Mouse (Mus musculus) forebrain, embryonic 14.5 days (tissue): ENCODE measurements around the gene Stk4. TPM values are rescaled to one million over a fixed set of nuclear protein-coding genes. Genes with fewer than 3 reads are reported as not detected.

ENCODE experiments used
- ATAC-seq: fragments of 200-750 bp; cut with Nextera tagmentation; 2 replicates; pipeline ENCODE4 v1.8.0; 2017; ENCODE audit warnings: mild to moderate bottlenecking, moderate library complexity
- DNase-seq: peaks from one replicate; pipeline ENCODE4 v3.0.0-alpha.2; 2015; ENCODE audit warnings: low spot score
- H3K27ac ChIP-seq: fragments of 300-500 bp; sonication (generic); 2 replicates; pipeline ENCODE4 v1.5.1; 2014; ENCODE audit warnings: low read depth, mild to moderate bottlenecking, control low read depth, low read length, moderate library complexity
- H3K27me3 ChIP-seq: fragments of 300-500 bp; sonication (generic); replicated peaks from 2 replicates; pipeline ENCODE4 v1.6.1; 2014; ENCODE audit warnings: low read length, control low read depth, mixed read lengths; ENCODE audit not compliant: control insufficient read depth, insufficient read depth
- H3K36me3 ChIP-seq: fragments of 300-500 bp; sonication (generic); 2 replicates; pipeline ENCODE4 v1.6.1; 2014; ENCODE audit warnings: low read length, control low read depth; ENCODE audit not compliant: control insufficient read depth, insufficient read depth
- H3K4me1 ChIP-seq: fragments of 300-500 bp; sonication (generic); 2 replicates; pipeline ENCODE4 v1.6.1; 2014; ENCODE audit warnings: antibody characterized with exemption, low read length, control low read depth; ENCODE audit not compliant: control insufficient read depth, insufficient read depth
- H3K4me2 ChIP-seq: fragments of 300-500 bp; sonication (generic); 2 replicates; pipeline ENCODE4 v1.6.1; 2014; ENCODE audit warnings: mild to moderate bottlenecking, control low read depth, low read length
- H3K4me3 ChIP-seq: fragments of 300-500 bp; sonication (generic); 2 replicates; pipeline ENCODE4 v1.5.1; 2014; ENCODE audit warnings: low read depth, low read length, control low read depth
- H3K9ac ChIP-seq: fragments of 300-500 bp; sonication (generic); 2 replicates; pipeline ENCODE4 v1.6.1; 2014; ENCODE audit warnings: mild to moderate bottlenecking, low read length, control low read depth, moderate library complexity
- H3K9me3 ChIP-seq: fragments of 300-500 bp; sonication (generic); replicated peaks from 2 replicates; pipeline ENCODE4 v1.6.1; 2016; ENCODE audit warnings: low read length, control low read depth, mixed read lengths; ENCODE audit not compliant: control insufficient read depth
- WGBS: fragments of 180-500 bp; shearing (Covaris S2); extraction: QIAGEN DNeasy Blood & Tissue Kit; methylation state at CpG from one replicate; pipeline ENCODE4 v1.1.7; 2014; 5-methylcytosine and 5-hydroxymethylcytosine counted together
- polyA plus RNA-seq: library from polyadenylated mRNA; unstranded; fragments of >200 nt; fragmentation: Nextera tagmentation; extraction: Ambion mirVana; gene quantifications from 2 replicates; pipeline ENCODE4 v1.2.1, GENCODE M21; 2014

The Stk4 gene
- polyA plus RNA-seq, 1 experiment from 2014 or later: 36.2 TPM

DNA sequence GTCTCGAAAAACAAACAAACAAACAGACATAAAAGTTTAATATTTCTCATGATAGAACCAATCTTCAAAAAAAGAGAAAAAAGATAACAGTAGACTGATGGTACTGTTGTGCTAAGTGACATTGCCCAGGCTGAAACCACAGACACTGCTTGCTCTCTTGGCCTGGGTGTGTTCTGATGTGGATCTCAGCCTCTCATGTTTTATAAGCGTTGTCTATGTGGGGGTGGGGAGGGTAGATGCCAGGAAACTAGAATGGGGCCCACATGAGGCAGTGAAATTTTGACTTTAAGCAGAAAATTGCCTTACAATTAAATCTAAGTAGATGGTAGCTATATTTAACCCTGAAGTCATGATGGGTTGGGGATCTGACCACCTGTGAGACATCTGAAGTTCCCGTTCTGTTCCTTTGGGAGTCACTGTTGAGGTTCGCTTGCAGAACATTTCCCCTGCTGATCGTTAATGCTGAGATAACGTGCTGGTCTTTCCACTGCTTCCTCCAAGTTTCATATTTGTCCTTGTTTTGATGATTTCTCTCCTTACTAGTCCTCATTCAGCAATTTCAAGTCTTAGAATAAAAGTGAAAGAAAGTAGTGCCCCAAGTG lies 17.4 kb downstream of the Stk4 start:
- H3K4me1 ChIP-seq: no peaks in the 10 kb centered on the region
- no peak overlapping the region for H3K4me2 ChIP-seq
- H3K27me3 ChIP-seq: no peaks in the 10 kb centered on the region
- no peak for ATAC-seq
- no peak for DNase-seq
- WGBS: 92% methylated on average over 6 of the region's 6 CpGs
- H3K9me3 ChIP-seq: no peaks in the 10 kb centered on the region
- H3K9ac ChIP-seq: no peak overlapping the region
- H3K4me3 ChIP-seq: no peak overlapping the region
- peaks cover 76% of the 10 kb centered on the region for H3K36me3 ChIP-seq
- H3K27ac ChIP-seq: no peak overlapping the region

DNA sequence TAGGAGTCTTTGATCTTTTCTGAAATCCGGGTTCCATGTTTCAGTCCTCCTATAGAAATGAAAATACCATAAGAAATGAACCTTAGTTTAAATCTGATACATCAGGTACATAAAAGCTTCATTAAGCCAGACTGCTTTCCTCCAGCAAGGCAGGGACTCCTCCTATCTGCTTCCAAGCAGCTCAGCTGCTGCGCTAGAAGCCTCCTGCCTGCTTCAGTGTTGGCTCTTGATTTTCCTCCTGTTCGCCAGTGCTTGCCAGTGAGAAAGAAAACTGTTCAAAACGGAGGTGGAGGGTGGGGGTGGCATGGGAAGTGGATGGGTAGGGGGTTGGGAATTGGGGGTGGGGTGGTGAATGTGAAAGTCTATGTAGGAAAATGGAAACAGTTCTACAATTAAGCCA lies 19.4 kb downstream of the Stk4 start:
- ATAC-seq (no peak), DNase-seq (no peak)
- Histone ChIP-seq H3K36me3 (peaks cover 56% of the 10 kb centered on the region), H3K4me3 (no peak overlapping the region), H3K4me1 (no peaks in the 10 kb centered on the region), H3K27ac (no peak overlapping the region), H3K27me3 (no peaks in the 10 kb centered on the region), H3K9ac (no peak overlapping the region), H3K4me2 (no peak overlapping the region), H3K9me3 (no peaks in the 10 kb centered on the region)
- WGBS: 80% methylated on average over 4 of the region's 4 CpGs

DNA sequence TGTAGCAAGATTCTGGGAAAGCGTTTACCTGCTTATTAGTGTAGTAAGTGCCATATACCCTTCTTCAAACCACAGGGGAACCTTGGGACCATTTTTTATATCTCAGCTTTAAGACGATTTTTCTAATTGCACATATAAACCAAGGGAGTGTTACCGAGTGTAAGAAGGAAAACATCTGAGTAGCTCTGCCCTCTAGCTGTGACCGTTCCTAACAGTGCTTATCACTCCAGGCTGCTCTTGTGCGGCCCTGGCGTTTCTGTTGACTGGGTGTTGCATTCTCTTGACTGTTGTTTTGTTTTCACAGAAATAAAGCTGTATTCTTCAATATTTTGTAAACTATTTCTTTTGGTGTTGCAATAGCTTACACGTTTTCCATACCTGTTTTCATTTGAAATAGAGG lies 24.0 kb downstream of the Stk4 start:
- H3K27me3 ChIP-seq: no peaks in the 10 kb centered on the region
- no peaks in the 10 kb centered on the region for H3K9me3 ChIP-seq
- no peaks in the 10 kb centered on the region for H3K4me1 ChIP-seq
- no peak overlapping the region for H3K4me3 ChIP-seq
- H3K36me3 ChIP-seq: peaks cover 41% of the 10 kb centered on the region
- H3K9ac ChIP-seq: no peak overlapping the region
- no peak for ATAC-seq
- no peak overlapping the region for H3K4me2 ChIP-seq
- no peak overlapping the region for H3K27ac ChIP-seq
- no peak for DNase-seq
- 82% methylated on average over 7 of the region's 7 CpGs for WGBS

DNA sequence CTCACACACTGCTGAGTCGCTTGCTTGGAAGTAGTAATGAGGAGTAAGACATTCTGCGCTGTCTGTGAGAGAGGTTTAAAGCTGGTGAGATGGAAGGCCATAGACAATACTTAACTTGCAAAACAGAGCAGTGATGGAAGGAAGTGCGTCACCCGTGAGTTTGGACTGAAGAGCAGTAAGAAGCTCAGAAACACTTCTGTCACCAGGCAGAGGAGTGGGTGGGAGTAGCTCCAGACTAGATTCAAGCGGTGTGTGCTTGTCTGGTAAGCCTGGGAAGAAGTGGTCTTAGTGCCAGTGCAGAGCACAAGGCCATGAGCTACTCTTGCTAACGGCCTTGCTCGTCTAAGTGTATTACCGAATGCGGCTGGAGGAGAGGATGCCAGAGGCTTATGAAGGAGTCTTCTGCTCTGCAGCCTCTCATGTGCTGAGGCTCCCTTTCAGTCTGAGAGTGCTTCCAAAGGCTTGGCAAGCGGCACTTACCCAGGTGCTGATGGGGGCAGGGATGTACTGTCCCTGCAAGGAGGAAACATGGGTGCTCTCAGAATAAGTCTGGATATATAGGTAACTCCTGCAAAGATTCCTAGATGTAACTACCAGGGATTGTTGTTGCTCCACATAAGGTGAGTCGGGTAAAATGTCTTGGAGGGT lies 28.6 kb downstream of the Stk4 start:
- DNase-seq: no peak
- ATAC-seq: no peak
- Histone ChIP-seq H3K36me3 (peaks cover 55% of the 10 kb centered on the region), H3K4me3 (no peak overlapping the region), H3K4me2 (no peak overlapping the region), H3K9me3 (no peaks in the 10 kb centered on the region), H3K9ac (no peak overlapping the region), H3K4me1 (no peaks in the 10 kb centered on the region), H3K27ac (no peak overlapping the region), H3K27me3 (no peaks in the 10 kb centered on the region)
- WGBS: 94% methylated on average over 11 of the region's 11 CpGs

DNA sequence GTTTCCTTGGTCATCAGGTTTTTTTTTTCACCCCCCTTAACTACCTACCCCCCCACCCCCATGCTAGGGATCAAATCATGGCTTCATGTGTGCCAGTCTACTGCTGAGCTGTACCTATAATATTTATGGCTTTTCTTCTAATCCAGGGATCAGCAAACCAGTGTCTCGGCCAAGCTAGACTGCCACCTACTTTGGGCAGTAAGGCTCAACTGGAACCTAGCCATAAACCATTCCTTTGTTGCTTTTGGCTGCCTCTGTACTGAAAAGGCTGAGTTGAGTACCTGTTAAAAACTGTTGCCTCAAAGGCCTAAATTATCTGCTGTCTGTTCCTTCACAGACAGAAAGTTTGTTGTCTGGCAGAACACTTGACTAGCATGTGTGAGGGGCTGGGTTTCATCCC lies 31.8 kb downstream of the Stk4 start:
- 86% methylated on average over 1 of the region's 1 CpGs for WGBS
- no peaks in the 10 kb centered on the region for H3K9me3 ChIP-seq
- no peak overlapping the region for H3K9ac ChIP-seq
- H3K27ac ChIP-seq: no peak overlapping the region
- H3K27me3 ChIP-seq: no peaks in the 10 kb centered on the region
- H3K4me3 ChIP-seq: no peak overlapping the region
- peaks cover 55% of the 10 kb centered on the region for H3K36me3 ChIP-seq
- no peak for DNase-seq
- H3K4me1 ChIP-seq: no peaks in the 10 kb centered on the region
- no peak overlapping the region for H3K4me2 ChIP-seq
- ATAC-seq: no peak

DNA sequence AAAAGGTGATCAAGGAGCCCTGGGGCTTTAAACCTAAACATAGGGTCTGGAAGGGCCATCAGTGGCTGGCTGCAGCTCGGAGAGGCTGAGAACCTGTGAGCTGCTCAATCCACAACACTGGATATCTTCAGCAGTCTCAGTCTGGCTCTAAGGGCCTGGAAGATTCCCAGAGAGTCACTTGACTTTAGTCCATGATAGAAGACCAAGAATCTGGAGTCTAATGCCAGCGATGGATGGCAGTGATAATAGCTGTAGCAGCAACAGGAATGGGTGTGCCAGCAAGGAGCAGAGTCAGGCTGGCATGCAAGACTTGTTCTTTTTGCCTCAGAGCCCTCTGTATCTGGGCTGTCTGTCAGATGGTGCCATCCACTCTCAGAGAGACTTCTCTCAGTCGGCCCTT lies 32.2 kb downstream of the Stk4 start:
- no peak for ATAC-seq
- WGBS: 80% methylated on average over 3 of the region's 3 CpGs
- DNase-seq: no peak
- H3K9me3 ChIP-seq: no peaks in the 10 kb centered on the region
- H3K27ac ChIP-seq: no peak overlapping the region
- H3K4me3 ChIP-seq: no peak overlapping the region
- H3K27me3 ChIP-seq: no peaks in the 10 kb centered on the region
- H3K36me3 ChIP-seq: peaks cover 57% of the 10 kb centered on the region
- no peak overlapping the region for H3K4me2 ChIP-seq
- no peak overlapping the region for H3K9ac ChIP-seq
- no peaks in the 10 kb centered on the region for H3K4me1 ChIP-seq

DNA sequence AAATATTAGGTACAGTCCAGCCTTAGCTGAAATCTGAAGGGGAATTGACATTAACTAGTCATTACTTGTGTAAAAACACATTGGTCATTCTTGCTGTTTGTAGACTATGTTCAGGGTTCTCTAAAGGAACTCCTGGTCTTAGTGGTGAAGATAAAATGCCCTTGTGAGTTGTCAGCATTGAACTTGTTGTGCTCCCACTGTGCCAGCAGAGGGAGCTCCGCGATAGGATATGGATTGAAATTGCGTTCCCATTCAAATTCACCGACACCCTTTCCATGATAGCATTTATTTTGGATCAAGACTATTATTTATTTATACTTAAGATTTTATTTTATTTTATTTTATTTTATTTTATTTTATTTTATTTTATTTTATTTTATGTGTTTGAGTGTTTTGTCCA lies 33.4 kb downstream of the Stk4 start:
- ATAC-seq (no peak), DNase-seq (peak; percentile 75)
- H3K9me3 ChIP-seq: no peaks in the 10 kb centered on the region
- H3K9ac ChIP-seq: no peak overlapping the region
- no peak overlapping the region for H3K4me2 ChIP-seq
- 22% methylated on average over 4 of the region's 4 CpGs for WGBS
- no peak overlapping the region for H3K27ac ChIP-seq
- H3K4me1 ChIP-seq: no peaks in the 10 kb centered on the region
- no peaks in the 10 kb centered on the region for H3K27me3 ChIP-seq
- no peak overlapping the region for H3K4me3 ChIP-seq
- peaks cover 53% of the 10 kb centered on the region for H3K36me3 ChIP-seq

DNA sequence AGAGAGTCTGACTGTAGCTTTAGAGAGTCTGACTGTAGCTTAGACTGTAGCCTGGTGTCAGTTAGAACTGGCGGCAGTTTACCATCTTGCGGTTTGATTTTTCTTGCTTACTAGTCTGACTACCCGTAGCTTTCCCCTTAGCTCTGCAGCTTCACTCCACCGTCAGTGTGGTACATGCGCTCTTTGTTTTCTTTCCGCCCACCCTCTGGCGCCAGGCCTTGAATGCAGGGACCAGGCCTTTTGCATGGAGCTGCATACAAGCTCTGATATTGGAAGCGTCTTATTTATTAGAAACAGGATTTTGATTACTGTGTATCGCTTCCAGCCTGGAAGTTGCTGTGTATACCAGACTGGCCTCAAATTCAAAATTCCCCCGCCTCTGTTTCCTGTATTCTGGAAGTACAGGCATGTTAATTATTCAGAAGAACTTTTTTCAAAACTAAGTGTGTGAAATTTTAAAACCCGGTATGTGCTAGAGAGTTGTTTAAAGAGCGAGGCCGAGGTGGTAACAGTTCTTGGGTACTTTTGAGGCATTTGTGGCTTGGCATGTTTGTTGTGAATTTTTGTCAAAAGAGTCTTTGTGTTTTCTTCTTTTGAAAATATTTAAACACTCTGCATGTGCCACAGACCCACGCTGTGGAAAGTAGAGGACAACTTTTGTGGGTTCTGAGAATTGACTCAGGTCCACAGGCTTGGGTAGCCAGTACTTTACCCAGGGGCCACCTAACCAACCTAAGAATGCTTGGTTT lies 36.3 kb downstream of the Stk4 start:
- H3K27ac ChIP-seq: no peak overlapping the region
- WGBS: 81% methylated on average over 14 of the region's 14 CpGs
- no peak overlapping the region for H3K9ac ChIP-seq
- H3K4me3 ChIP-seq: no peak overlapping the region
- no peak for ATAC-seq
- H3K36me3 ChIP-seq: peaks cover 29% of the 10 kb centered on the region
- H3K27me3 ChIP-seq: no peaks in the 10 kb centered on the region
- DNase-seq: no peak
- no peak overlapping the region for H3K4me2 ChIP-seq
- H3K4me1 ChIP-seq: no peaks in the 10 kb centered on the region
- no peaks in the 10 kb centered on the region for H3K9me3 ChIP-seq
